Mouse (Mus musculus) spleen, embryonic (tissue): ENCODE measurements around the gene Gmnc.

Experiments
- CTCF ChIA-PET: fragments of 350-600 bp; sonication (Branson Sonifier 250); formaldehyde crosslinking; loops from one replicate; lab custom pipeline; 2022; lab: Charles Lee

Gene Gmnc

GRCm38 (mm10) chr16:26991477-26992300, at the start of gene Gmnc:
Gene Gmnc (minus strand): TSS chr16:26991652.
- CTCF ChIA-PET, result no interaction called here

GRCm38 (mm10) chr16:27027281-27027680, 35.8 kb upstream of the Gmnc start:
- CTCF ChIA-PET, result no interaction called here

DNA sequence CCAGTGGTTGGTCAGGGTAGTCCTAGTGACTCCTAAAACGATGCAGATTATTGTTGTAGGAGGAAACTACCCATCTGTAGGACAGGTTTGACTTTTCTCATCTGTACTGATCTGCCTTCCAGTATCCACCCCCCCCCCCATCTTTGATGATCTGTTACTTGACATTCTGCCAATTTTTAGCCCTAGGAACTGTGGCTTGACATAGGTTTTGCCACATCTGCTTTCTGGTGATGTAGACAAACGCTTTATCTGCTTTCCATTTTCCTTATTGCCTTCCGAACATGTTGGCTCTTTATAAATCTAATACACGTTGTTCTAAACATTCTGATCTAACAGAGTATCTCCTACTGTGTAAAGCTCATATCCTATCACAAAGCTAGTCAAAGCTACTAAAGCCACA, 34.8 kb upstream of the Gmnc start:
- CTCF ChIA-PET, result interaction anchor here (0.7 kb wide), 1 partner anchor 43 kb away, joined by 6 read pairs; no protein-coding TSS in a partner anchor

GRCm38 (mm10) chr16:27022746-27023145, 31.3 kb upstream of the Gmnc start:
- CTCF ChIA-PET, result no interaction called here

- CTCF ChIA-PET, result no interaction called here
Measured at GRCm38 (mm10) chr16:27017309-27017708, 25.9 kb upstream of the Gmnc start.

GRCm38 (mm10) chr16:27002714-27003113, 11.3 kb upstream of the Gmnc start:
- CTCF ChIA-PET, result no interaction called here

DNA sequence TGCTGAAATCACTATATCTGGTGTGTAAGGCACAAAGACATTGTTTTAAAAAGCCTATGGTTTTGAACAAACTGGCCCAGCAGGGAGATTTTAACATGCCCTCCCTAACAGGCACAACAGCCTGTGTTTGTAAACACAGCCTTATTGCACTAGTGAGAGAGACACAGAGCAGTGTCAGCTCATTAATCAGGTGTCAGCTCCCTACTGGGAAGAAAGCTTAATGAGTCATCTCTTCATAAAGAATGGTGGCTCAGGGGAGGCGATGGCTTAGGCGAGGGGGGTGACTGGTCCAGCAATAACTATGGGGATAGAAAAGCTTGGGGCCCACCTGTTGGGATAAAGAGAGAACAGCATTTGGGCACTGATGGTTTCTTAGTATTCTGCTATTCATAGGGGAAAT, 8.1 kb upstream of the Gmnc start:
- CTCF ChIA-PET, result no interaction called here

- CTCF ChIA-PET, result no interaction called here
Measured at GRCm38 (mm10) chr16:26989415-26990315, 1.8 kb downstream of the Gmnc start.

DNA sequence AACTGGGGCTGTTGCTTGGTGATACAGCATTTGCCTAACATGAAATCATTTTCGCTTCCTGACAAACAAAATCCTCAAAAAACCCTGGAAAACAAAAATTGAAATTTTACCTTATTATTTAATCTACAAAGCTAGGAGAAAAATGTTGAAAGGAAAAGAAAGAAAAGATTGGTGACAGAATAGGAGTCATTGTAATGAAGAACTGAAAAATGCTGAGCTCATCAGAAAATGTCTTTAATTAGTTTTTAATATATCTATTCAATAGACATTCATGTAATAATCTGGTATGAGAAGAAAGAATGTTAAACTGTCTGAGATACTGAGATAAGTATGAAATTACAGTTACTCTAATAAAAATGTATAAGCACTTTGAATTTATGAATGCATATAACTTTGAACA, 3.3 kb downstream of the Gmnc start:
- CTCF ChIA-PET, result no interaction called here

DNA sequence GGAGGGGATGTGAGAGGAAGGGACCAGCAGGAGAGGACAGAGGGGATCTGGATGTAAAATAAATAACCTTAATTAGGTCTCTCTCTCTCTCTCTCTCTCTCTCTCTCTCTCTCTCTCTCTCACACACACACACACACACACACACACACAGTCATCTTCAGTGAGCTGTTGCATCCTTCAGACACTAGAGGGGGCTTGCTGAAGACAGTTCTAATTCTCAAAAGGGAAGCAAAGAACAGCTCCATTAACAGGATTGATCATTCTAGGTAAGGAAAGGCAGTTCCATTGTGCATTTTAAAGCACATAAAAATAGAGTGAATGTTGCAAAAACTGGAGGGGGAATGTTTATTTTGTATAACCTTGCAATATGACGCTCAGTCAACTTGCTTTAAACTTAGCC, 5.7 kb downstream of the Gmnc start:
- CTCF ChIA-PET, result interaction anchor here (0.7 kb wide), 1 partner anchor 470 kb away, joined by 3 read pairs; no protein-coding TSS in a partner anchor

DNA sequence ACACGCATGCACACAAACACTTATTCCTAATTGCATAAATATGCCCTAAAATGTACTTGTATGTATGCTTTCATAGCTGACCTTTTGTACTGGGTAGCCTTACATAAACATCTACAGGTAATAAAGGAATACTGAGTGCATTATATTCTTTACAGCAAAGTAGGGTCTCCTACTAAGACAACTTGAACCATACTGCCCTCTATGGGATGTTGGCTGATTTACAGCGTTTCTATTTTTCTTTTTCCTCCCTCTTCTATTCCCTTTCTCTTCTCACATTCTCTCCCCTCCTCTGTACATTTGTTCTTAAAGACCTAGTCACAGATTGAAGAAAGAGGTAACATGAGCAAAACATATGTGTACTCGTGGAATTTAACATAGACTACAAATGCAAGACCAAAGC, 9.3 kb downstream of the Gmnc start:
- CTCF ChIA-PET, result interaction anchor here (0.6 kb wide), 1 partner anchor 71 kb away, joined by 3 read pairs; no protein-coding TSS in a partner anchor

DNA sequence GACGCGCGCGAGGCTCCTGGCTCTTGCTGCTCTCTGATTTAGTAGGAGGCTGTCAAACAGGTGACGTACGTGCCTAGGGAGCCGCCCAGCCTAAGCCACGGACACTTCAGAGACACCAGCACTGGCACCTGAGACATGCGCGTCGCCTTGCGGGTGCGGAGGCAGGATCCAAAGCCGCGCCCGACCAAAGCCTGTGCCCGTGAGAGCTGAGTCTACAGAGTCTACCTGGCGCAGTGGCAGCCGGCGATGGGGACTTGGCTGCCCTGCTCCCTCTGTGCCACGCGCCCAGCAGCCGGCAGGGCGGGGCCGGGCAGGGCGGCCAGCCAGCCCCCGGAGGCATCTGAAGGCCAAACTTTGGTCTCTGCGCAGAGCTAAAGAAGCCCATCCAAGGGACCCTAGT, 23.5 kb downstream of the Gmnc start:
- CTCF ChIA-PET, result no interaction called here

DNA sequence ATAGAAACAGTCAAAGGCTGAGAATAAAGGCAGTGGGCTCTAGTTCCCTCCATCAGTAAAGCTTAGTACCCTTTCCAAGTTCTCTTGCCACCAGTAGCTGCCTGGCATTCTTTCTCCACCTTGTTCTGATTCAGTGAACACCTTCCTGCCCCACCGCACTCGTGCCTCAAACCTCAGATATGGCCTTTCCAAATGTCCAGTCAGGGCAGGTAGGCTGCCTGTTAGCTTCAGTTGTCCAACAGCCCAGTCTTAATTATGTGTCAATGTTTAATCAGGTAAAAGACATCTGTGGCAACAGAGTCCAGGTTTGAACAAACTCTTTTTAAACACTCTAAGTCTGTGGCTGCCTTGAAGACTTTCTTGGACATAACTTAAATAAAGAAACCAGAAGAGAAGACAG, 24.6 kb downstream of the Gmnc start:
- CTCF ChIA-PET, result no interaction called here

DNA sequence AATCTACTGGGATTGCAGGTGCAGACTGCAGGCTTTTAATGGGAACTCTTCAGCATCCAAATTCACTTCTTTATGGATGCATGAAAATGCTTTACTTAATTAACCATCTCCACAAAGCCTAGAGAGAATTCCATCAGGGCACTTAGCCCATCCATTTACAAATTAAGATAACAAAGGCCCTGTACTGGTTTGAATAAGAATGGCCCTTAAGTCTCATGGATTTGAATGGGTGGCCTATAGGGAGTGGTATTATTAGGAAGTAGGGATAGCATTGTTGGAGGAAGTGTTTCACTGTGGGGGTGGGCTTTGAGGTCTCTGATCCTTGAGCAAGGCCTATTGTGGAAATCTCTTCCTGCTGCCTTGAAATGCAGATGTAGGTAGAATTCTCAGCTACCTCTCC, 29.5 kb downstream of the Gmnc start:
- CTCF ChIA-PET, result no interaction called here

GRCm38 (mm10) chr16:26951601-26952000, 39.9 kb downstream of the Gmnc start:
- CTCF ChIA-PET, result no interaction called here

GRCm38 (mm10) chr16:26950209-26950608, 41.2 kb downstream of the Gmnc start:
- CTCF ChIA-PET, result no interaction called here

DNA sequence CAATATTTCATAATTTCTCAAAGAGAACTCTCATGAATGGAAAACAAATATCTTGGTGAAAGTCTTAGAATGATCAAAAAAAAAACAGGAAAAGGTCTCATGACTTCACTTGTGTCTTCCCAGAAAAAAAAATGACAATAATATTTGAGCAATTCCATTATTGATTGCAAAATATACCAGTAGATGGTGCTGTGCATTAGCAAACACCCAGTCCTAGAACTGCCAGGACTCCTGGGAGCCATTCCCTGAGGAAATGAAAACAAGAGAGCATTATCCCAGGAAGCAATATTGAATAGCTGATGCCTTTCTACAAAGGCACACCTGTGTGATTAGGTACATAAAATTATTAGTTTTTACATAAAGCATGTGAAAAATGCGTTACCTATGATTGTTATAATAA, 87.5 kb downstream of the Gmnc start:
- CTCF ChIA-PET, result no interaction called here

DNA sequence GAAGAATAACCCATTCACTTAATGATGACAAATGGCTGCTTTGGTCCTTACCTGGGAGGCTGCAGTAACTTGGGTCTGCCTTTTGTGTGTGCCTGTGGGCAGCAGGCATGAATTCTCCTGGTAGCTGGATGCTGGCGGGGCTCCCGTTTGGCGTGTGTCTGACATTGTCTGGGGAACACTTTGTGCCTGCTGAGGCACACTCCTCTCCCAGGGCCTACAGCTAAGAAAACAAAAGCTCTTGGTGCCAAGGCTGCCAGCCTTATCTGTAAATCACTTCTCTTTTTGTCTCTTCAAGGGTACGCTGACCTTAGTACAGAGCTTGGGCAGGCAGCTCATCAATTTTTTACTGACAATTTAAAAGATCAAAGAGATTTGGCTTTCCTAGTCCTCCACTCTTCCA, 90.0 kb downstream of the Gmnc start:
- CTCF ChIA-PET, result no interaction called here

DNA sequence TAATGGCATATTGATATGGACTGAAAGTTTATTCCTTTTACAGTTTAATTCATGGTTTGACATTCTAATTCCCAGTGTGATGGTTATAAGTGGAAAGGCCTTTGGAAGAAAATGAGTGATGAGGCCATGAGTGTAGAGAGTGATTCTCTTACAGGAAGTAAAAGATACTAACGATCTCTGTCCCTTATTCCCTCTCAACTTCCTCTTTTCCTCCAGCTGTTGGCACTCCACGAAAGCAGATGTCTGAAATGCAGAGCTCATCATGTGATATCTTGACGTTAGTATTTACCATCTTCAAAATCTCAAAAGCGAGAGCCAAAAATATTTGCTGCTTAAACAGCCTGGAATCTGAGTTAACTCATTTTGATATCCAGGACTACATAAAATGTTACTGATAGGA, 105.1 kb downstream of the Gmnc start:
- CTCF ChIA-PET, result no interaction called here

DNA sequence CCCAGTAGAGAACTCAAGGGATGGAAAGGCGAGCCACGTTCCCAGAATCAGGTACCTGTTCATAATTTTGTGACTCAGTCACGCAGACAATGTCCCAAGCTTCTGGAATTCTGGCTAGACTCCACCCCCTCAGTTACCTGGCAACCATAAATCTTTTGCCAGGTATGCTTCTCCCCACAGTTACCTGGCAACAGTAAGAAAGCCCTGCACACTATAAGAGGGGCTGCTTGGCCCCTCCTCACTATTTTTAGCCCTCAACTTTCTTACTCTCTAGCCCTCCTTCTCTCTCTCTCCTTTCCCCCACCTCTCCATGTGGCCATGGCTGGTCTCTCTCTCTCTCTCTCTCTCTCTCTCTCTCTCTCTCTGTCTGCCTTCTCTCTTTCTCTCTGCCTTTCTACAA, 114.6 kb downstream of the Gmnc start:
- CTCF ChIA-PET, result no interaction called here
